Mouse (Mus musculus): ENCODE measurements around the gene Tmem95.

- TF ChIP-seq CTCF (IDR thresholded peaks at IDR 0.05; ENCODE audit: low read depth, low read length) (no peak), TAL1 (conservative IDR thresholded peaks at IDR 0.05; ENCODE audit: low read depth, low read length) (no peak), GATA1 (IDR thresholded peaks at IDR 0.05; ENCODE audit: borderline replicate concordance, low read length) (no peak), GATA2 (IDR thresholded peaks at IDR 0.05; ENCODE audit: borderline replicate concordance, low read depth, low read length) (no peak)
Observed at GRCm38 (mm10) chr11:69872451-69872850, 5.4 kb downstream of the Tmem95 start.

Measured in G1E (cell line).